Mouse (Mus musculus) small intestine, adult 2 months (tissue): ENCODE measurements around the gene Dnah3. TPM values are rescaled to one million over a fixed set of nuclear protein-coding genes. Genes with fewer than 3 reads are reported as not detected.

Experiments
- H3K27ac ChIP-seq: fragments of 200-500 bp; 2 replicates; pipeline ENCODE4 v1.5.1; 2012; ENCODE audit warnings: low read depth, low read length, control low read depth, inconsistent platforms; ENCODE audit not compliant: insufficient read depth
- H3K27me3 ChIP-seq: fragments of 200-500 bp; 2 replicates; pipeline ENCODE4 v1.6.1; 2012; ENCODE audit warnings: mild to moderate bottlenecking, moderate library complexity, low read length, inconsistent platforms; ENCODE audit not compliant: control insufficient read depth, insufficient read depth
- H3K36me3 ChIP-seq: fragments of 200-500 bp; 2 replicates; pipeline ENCODE4 v1.6.1; 2012; ENCODE audit warnings: mild to moderate bottlenecking, low read length, control low read depth, inconsistent platforms; ENCODE audit not compliant: control insufficient read depth, insufficient read depth
- H3K4me1 ChIP-seq: fragments of 200-500 bp; 2 replicates; pipeline ENCODE4 v1.6.1; 2012; ENCODE audit warnings: low read length, inconsistent platforms, mixed read lengths; ENCODE audit not compliant: control insufficient read depth, insufficient read depth, insufficient read length
- H3K4me3 ChIP-seq: fragments of 200-500 bp; 2 replicates; pipeline ENCODE4 v1.5.1; 2012; ENCODE audit warnings: low read depth, mild to moderate bottlenecking, control low read depth, inconsistent platforms, low read length, moderate library complexity
- CTCF ChIP-seq: fragments of 200-500 bp; IDR thresholded peaks from 2 replicates; pipeline ENCODE4 v1.5.1; 2012; ENCODE audit warnings: low read depth, mild to moderate bottlenecking, control low read depth, inconsistent platforms, low read length, moderate library complexity, mixed read lengths; ENCODE audit not compliant: insufficient replicate concordance, insufficient read length; ENCODE audit errors: extremely low read depth
- POLR2A ChIP-seq: fragments of 200-500 bp; IDR thresholded peaks from 2 replicates; pipeline ENCODE4 v1.6.1; 2012; ENCODE audit warnings: low read depth, mild to moderate bottlenecking, control low read depth, inconsistent platforms, low read length, moderate library complexity
- WGBS: fragments of 180-500 bp; shearing (Covaris S2); methylation state at CpG from one replicate; pipeline ENCODE4 v1.1.7; 2018; 5-methylcytosine and 5-hydroxymethylcytosine counted together
- polyA plus RNA-seq: library from polyadenylated mRNA; depleted of rRNA; stranded (reverse); fragments of >200 nt; gene quantifications from 2 replicates; pipeline ENCODE4 v1.2.3, GENCODE M21; 2012; rRNA removed

Gene Dnah3
- not detected in 2 replicates for polyA plus RNA-seq

GRCm38 (mm10) chr7:120095180-120095579, at the start of gene Dnah3:
TSS of gene Dnah3 (minus strand) at chr7:120095280.
- H3K36me3 ChIP-seq: no peaks in the 10 kb centered on the region
- H3K27me3 ChIP-seq: no peaks in the 10 kb centered on the region
- TF ChIP-seq POLR2A (no peak), CTCF (no peak)
- 79% methylated on average over 6 of the region's 6 CpGs for WGBS
- no peaks in the 10 kb centered on the region for H3K4me1 ChIP-seq
- no peak within 1 kb of the TSS for H3K4me3 ChIP-seq
- no peak within 1 kb of the TSS for H3K27ac ChIP-seq

DNA sequence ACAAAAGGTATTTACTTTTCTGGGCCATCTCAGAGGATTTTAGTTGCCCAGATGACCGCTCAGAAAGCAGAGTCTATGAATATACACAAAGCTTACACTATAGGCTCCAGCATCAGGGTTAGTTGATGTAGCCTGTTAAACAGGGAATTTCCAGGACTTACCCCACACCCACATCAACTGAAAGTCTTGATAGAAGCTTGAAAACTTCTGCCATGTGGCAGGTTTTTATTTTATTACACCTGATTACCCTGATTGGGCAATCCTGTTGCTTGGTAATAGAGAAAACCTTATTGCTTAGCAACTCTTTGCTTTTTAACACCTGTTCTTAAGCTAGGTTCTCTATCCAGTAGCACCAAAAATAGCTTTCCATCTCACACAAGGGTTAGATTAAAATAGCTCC, 47.7 kb upstream of the Dnah3 start:
- H3K27ac ChIP-seq: no peak overlapping the region
- no peak overlapping the region for H3K4me3 ChIP-seq
- TF ChIP-seq CTCF (no peak), POLR2A (no peak)
- peaks cover 5% of the 10 kb centered on the region; the same call in 1 of the 2 replicates for H3K4me1 ChIP-seq
- H3K27me3 ChIP-seq: no peaks in the 10 kb centered on the region
- H3K36me3 ChIP-seq: no peaks in the 10 kb centered on the region
- 66% methylated on average over 1 of the region's 1 CpGs for WGBS

DNA sequence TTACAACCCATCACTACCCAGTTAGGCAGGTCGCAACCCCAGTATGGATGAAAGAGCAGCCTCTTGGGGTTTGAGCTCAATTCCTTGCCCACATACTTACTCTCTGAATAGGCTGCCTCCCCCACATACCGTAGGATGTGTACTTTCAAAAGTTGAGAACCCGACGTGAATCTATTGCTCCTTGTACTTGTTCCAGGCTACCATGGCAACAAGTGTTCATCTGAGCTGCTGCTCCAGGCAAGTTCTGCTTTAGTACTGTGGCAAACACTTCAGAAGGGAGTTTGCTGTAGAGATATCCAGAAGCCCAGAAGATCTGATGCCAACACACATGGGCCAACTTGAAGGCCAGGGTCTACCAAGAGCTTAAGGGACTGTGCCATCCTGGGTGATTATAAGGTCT, 33.9 kb upstream of the Dnah3 start:
- H3K4me1 ChIP-seq: peaks cover 2% of the 10 kb centered on the region; the same call in 1 of the 2 replicates
- H3K36me3 ChIP-seq: no peaks in the 10 kb centered on the region
- TF ChIP-seq CTCF (no peak), POLR2A (no peak)
- no peak overlapping the region for H3K4me3 ChIP-seq
- no peak overlapping the region for H3K27ac ChIP-seq
- no peaks in the 10 kb centered on the region for H3K27me3 ChIP-seq
- 79% methylated on average over 4 of the region's 4 CpGs for WGBS

DNA sequence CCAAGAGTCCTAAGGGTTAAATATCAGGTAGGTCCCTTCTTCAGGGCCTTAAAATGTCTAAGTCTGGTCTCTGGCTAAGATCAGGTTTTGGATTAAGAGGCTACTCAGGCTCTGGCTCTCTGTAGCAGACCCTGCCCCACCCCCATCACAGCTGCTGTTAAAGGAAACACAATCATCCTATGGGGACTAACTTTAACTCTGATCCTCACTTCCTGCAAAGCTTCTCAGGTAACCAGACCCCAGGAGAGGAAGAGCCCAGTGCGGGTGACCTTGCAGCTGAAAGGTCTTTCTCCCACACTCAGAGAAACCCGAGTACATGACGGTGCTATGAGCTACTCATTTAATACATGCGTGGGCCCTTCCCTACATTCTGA, 32.6 kb upstream of the Dnah3 start:
- Histone ChIP-seq H3K36me3 (no peaks in the 10 kb centered on the region), H3K4me3 (no peak overlapping the region), H3K27me3 (no peaks in the 10 kb centered on the region), H3K27ac (no peak overlapping the region), H3K4me1 (peaks cover 2% of the 10 kb centered on the region; the same call in 1 of the 2 replicates)
- WGBS: 75% methylated on average over 4 of the region's 4 CpGs
- TF ChIP-seq CTCF (no peak), POLR2A (no peak)

DNA sequence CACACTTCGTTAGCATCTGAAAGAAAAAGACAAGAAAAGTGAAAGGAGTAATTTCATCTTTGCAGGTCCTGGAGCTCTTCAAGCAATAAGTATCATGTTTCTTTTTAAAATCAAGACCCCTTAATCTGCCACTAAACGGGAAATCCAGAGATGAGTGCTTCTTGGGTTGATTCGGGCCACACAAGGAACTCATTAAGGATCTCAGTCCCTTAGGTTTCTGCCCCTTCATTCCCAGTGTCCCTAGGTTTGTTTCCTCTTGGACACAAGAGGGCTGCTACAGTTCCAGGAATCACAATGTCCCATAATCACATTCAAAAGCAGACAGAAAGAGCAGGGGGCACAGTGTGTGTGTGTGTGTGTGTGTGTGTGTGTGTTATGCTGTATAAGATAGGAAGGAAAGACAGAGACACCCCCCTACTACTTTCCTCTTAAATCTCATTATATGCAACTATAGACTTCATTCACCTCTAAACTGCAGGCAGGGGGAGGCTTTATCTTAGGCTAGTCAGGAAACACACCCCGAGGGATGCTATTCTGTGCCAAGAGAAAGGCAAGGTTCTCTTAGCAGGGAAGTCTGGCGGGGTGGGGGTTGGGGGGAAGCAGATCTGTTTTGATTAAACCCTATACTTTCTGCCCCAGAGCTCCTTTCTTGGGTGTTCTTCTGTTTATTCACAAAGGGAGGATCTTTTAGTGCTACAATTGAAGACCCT, 32.1 kb upstream of the Dnah3 start:
- Histone ChIP-seq H3K4me1 (peaks cover 2% of the 10 kb centered on the region; the same call in 1 of the 2 replicates), H3K4me3 (no peak overlapping the region), H3K36me3 (no peaks in the 10 kb centered on the region), H3K27me3 (no peaks in the 10 kb centered on the region), H3K27ac (no peak overlapping the region)
- TF ChIP-seq POLR2A: no peak
- no peak for TF ChIP-seq CTCF
- 59% methylated on average over 5 of the region's 5 CpGs for WGBS

DNA sequence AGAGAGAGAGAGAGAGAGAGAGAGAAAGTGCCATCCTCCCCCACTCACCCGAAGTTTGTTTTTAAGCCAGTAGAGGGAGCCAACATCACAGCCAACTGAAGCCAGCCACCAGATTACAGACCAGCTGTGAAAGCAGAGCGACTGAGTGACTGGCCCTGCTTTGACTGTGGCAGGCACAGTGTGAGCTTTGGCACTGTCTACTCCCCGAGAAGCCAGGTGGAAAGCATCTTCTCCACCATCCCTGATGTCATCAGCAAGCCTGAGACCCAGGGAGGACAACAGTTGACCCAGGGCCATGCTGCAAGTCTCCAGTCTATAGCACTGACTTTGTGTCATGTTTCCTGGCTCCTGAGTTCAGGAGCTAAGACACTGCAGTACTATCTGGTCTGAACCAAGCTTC, 29.8 kb upstream of the Dnah3 start:
- TF ChIP-seq POLR2A (no peak), CTCF (peak; percentile 82; the same call in 1 of the 2 replicates)
- 0% methylated on average over 3 of the region's 3 CpGs for WGBS
- peaks cover 2% of the 10 kb centered on the region; the same call in 1 of the 2 replicates for H3K4me1 ChIP-seq

GRCm38 (mm10) chr7:120123776-120124175, 28.7 kb upstream of the Dnah3 start:
- Histone ChIP-seq H3K27ac (peak overlapping the region; percentile 25; the same call in 1 of the 2 replicates), H3K4me1 (peaks cover 2% of the 10 kb centered on the region; the same call in 1 of the 2 replicates), H3K27me3 (no peaks in the 10 kb centered on the region), H3K36me3 (peaks cover 11% of the 10 kb centered on the region; the same call in 1 of the 2 replicates), H3K4me3 (no peak overlapping the region)
- TF ChIP-seq POLR2A: no peak
- TF ChIP-seq CTCF: no peak
- WGBS: 73% methylated on average over 4 of the region's 4 CpGs

More for the DNA sequence above, 29.8 kb upstream of the Dnah3 start:
- Histone ChIP-seq H3K27ac (no peak overlapping the region), H3K4me3 (no peak overlapping the region), H3K27me3 (no peaks in the 10 kb centered on the region), H3K36me3 (peaks cover 5% of the 10 kb centered on the region; the same call in 1 of the 2 replicates)
